Mouse (Mus musculus) spleen, postnatal 10 days (tissue): ENCODE measurements around the gene Ppp2r5c.

ENCODE experiments used
- DNase-seq, 2 experiments: peaks; one replicate each; pipeline ENCODE4 v3.0.0; 2021 to 2022; ENCODE audit warnings: low spot score in 2 of 2

The Ppp2r5c gene

DNA sequence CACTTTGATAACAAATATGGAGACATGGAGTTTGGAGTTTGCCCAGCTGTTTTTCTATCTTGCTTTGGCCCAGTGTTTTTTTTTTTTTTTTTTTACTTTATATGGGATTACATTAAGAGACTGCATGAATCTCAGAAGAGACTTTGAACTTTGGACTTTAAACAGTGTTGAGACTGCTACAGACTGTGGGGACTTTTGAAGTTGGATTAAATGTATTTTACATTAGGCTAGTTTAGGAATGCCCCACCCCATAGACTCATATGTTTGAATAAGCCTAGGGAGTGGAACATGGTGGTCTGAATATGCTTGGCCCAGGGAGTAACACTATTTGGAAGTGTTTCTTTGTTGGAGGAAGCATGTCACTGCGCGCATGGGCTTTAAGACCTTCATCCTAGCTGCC, 4.7 kb upstream of the Ppp2r5c start:
- no peak for DNase-seq

DNA sequence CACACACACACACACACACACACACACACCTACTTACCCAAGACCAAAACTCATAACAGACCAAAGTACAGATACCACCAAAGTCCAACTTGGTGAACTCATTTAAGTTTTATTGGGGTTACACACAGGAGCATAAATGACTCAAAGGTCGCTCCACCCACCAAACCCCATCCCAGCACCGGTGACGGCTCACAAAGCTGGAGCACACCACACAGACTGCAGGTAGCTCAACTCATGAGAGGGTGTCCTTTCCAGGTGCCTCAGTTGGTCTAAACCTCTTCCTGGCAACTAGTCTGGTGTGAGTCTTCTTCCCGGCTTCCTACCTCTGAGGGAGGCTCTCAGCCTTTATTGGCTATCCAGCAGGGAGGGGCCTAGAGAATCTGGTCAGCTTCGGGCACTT, 2.4 kb upstream of the Ppp2r5c start:
- DNase-seq = no peak

DNA sequence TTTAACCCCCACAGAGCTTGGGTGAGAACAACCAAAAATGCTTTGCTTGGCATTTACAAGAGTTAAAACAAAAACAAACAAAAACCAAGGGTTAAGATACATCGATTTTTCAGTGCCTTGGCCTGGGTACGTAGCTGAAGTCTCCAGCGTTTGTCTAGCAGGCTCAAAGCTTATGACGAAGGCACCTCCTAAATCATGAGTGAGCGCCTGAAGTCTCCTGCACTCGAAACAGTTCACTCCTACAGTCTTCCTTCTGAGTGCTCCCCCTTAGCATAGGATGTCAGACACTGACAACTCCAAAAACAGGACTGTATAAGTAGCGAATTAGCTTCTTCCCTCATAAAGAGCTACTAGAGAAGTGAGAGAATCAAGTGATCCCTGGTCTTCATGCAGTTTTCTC, 1.1 kb upstream of the Ppp2r5c start:
- no peak for DNase-seq

DNA sequence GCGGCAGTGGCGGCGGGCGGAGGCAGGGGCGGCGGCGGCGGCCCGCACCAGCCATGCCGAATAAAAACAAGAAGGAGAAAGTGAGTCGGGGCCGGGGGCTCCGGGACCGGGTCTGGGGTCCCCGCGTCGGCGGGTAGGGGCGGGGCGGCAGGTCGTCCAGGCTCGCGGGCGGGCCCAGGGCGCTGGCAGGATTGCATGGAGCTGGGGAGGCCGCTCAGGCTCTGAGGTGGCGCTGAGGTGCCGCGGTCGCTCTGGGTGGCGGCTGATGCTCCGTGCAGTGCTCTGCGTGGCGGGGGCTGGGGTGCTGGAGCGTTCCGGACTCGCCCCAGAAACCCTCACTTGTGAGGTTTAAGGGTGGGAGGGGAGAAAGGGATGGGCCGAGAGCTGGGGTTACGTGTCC, 386 bp downstream of the Ppp2r5c start:
- DNase-seq = peak; percentile 56 to 69

DNA sequence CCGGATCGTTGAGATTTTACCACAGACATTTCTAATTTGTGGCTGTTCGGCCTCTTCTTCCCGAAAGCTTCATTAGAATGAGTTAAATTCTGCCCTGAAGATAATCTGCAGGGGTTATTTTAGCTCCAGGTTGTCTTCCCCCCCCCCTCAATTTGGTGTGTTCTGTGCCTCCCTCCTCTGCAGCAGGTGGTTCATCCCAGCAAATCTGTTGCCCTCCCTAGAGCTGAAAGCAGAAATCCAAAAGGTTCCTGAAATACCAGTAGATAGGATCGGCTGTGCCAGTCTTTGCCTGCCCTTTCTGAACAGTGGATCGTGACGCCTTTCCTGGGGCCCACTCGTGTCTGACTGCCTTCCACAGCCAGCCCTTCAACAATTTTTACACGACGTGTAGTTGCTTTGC, 1.8 kb downstream of the Ppp2r5c start:
- no peak for DNase-seq

DNA sequence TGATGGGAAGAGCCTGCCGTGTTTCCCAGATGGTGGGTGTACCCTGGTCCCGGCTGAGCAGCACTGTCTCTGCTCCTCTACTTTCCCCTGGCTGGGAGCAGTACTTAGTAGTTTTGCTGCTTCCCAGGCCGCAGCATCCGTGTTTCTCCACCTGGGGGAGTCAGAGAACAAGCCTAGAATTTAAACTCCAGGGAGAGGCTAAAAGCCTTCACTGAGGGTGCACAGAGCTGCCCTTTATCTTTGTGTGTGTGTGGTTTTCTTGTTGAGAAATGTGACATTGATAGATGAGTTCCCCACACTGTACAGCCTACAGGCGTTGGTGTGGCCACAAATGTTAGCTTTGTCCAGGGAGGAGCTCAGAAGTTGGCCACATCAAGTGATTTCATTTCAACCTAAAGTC, 7.3 kb downstream of the Ppp2r5c start:
- peak; percentile 42 to 74 for DNase-seq

DNA sequence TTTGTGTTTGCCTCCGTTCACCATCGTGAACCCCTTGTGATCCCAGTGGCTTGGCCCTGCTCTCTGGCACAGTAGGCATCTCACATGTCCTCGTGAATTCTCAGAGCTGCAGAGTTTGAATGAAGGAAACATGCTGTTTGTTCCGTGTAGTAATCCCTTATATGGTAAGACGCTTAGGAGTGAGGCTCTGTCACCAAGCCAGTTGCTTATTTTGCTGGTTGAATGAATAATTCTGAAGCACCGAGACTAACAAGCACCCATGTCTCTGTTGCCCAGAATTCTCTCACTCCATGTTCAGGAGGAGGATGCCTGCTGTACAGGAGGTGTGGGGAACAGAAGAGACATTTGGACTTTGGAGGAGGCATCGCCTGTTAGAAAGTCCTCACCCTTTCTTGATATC, 9.1 kb downstream of the Ppp2r5c start:
- DNase-seq = no peak

DNA sequence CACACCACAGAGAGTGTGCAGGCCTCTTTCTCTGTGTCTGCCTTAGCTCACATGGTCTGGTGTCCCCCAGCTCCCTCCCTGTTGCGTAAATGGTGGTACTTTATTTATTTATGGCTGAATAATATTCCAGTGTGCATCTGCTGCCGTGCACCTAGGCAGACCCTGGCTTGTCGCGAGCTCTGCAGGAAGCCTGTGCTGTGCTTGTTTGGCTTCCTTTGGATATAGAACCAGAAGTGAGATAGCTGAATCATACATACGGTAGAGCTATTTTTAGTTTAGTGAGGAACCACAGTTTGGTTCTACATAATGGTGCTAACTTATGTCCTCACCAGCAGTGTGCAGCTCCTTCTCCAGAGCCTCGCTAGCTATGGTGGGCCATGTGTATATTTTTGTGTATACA, 11.7 kb downstream of the Ppp2r5c start:
- no peak for DNase-seq

DNA sequence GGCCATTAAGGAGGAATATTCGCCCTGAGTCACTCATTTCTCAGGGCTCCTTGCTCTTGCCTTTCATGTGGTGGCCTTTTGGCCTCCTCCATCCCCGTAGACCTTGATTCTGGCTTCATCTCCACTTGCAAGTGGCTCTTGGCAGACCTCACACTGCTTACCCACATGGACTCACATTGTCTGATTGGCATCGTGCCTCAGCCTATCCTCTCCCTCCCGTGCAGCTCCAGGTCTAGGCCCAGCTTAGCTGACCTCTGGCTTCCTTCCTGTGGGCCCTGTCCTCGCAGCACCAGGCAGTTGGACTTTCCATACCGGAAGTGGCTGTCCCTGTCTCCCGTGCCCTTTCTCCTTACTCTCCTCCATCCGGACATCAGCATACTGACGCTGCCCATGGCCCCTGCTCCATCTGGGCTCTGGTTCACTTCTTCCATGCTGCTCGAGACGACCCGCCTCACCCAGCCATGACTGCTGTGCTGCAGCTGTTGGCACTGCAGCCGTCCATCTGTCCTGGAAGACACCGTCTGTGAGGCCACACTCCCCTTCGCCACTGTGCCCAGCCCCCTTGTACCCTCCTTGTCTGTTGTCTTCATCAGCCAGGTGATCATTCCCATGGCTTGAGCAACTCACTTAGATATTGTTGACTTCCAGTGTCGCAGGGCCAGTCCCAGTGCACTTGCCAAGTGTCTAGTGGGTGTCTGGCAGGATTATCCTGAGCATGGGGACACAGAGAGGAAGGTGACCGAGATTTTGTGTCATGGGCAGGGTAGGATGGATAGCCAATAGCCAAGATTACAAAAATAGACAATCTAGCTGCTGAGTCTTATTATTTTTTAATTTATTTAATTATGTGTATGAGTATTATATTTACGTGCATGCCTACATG, 13.7 kb downstream of the Ppp2r5c start:
- no peak for DNase-seq

DNA sequence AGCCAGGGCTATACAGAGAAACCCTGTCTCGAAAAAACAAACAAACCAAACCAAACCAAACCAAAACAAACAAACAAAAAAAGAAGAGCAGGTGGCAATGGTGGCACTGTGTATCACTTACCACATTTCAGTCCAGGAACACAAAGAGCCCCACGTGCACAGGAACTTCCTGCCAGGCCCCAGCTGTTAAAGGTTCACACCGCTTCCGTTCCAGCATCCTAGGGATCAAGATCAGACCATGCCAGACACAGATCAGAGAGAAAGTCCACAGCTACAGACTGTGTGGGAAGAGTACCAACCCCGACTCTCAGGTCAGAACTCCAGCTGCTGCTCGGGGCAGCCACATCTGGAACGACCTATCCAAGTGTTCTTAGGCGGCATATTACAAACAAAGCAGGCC, 16.8 kb downstream of the Ppp2r5c start:
- no peak for DNase-seq

DNA sequence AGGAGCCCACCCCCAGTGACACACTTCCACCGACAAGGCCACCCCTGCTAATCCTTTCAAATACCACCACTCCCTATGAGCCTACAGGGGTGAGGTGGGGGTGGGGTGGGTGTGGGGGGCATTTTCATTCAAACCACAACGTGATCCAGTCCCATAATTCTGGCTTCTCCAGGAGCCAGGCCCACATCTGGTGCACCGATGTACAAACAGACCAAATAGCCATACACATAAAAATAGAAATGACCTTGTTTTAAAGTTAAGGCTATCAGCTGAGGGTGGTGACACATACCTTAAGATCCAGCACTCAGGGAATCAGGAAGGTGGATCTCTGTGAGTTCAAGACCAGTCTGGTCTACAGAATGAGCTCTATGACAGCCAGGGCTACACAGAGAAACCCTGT, 24.5 kb downstream of the Ppp2r5c start:
- no peak for DNase-seq

DNA sequence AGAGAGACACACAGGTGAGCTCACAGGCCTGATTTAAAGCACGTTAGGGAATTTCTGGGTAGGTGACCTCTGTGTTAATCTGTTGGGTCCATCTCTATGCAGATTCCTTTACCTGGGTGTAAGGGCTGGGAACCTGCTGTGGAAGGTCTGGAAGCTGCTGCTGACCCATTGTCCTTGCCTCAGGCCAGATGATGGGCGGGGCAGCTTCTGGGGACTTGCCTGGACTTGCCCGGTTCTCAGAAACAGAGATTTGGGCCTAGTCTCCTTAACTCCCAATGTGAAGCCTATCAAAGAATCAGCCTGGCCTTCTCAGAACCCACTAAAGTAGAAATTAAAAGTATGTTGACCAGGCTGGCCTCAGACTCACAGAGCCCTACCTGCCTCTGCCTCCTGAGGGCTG, 25.3 kb downstream of the Ppp2r5c start:
- no peak for DNase-seq

DNA sequence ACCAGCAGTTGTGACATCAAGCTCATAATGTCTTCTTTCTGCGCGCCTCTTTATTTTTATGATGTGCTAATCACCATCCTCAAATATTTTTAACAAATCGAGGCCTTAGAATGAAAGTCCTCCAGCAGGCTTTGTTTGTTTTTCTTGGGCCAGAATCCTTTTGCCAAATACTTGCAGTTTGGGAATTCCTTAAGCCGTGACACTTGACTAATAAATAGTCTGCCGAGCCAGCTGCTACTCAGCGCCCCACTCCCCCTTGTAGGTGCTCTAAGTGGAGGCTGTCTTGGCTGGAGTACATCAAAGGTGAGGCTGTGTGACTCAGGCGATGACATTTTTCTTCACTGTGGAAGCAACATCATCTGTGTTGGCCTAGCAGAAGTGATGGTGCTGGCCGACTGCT, 27.6 kb downstream of the Ppp2r5c start:
- no peak for DNase-seq

DNA sequence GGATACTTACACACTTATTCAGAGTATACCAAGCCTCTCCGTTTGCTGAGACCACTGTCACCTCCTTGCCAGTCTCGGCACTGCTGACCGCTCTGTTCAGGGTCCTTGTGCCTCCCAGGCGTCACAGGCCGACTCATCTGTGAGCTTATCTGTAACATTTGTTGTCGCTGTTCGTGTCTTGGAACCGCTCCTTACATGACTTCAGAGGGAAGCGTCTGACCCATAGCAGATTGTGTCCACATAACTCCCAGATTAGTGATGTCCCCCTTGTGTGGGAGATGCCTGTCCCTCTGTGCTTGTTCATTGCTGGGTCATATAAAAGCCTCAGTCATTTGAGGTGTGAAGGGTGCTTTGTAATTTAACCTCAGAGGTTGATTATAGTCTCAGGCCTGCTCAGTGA, 29.6 kb downstream of the Ppp2r5c start:
- DNase-seq = no peak

DNA sequence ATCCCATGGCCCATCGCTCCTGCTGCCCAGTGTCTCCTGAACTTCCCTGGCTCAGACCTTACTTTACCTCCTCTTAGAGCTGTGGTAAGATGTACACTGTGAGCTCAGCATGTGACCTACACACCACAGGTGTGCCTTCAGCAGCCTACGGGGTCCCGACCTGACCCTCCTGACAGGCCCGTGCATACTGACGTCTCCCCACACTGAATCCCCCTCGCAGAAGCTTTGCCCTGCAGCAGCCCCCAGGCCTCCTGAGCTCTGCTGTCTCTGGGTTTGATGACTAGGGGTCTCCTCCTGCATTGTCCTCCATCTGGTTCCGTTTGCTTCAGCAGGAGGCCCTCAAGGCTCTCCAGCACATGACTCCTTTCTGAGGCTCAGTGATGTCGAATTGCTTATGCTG, 31.0 kb downstream of the Ppp2r5c start:
- no peak for DNase-seq

DNA sequence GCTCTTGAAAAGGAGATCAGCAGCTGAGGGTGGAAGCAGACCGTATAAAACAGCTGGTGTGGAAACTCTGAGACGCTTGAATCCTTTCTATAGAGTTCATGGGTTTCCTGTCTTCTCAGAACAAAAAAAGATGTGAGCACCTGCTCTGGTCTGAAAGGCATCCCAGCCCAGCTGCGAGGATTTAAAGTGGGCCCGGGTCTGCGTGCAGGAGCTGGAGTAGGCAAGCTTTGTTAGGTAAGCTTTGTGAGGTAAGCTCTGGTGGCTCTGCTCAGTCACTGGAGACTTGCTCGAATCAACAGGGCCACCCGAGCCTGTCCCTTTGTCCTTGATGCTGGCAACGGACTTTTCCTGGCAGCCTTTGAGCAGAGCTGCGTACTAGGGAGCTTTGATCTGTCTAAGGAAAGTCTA, 31.7 kb downstream of the Ppp2r5c start:
- no peak for DNase-seq

DNA sequence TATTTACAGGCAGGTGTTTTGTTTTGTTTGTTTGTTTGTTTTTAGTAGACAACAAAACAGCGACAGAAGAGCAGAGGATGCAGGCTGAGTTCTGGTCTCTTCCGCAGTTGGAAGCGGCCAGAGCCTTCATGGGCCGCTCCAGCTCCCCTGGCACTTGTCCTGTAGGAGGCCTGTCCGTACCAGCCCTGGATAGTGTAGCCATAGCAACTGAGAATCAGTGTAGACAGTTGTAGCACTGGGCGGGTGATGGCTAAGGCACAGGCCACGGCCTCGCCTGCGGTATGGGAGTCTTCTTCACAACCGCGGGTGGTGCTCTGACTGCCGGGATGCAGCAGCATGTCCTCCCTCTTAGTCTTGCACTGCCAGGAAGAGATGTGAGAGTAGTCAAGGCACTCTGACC, 32.3 kb downstream of the Ppp2r5c start:
- DNase-seq = no peak

DNA sequence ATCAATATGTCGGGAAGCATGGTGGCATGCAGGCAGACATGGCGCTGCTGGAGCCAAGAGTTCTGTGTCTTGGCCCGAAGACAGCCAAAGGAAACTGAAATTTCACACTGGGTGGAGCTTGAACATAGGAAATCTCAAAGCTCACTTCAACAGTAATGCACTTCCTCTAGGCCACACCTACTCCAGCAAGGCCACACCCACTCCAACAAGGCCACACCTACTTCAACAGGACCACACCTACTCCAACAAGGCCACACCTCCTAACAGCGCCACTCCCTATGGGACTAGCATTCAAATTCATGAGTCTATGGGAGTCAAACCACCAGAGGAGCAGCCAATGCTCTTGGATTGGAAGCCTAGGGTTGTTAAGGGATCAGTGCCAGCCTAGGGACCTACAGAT, 33.8 kb downstream of the Ppp2r5c start:
- peak in 1 of 2 experiments; percentile 58 for DNase-seq

DNA sequence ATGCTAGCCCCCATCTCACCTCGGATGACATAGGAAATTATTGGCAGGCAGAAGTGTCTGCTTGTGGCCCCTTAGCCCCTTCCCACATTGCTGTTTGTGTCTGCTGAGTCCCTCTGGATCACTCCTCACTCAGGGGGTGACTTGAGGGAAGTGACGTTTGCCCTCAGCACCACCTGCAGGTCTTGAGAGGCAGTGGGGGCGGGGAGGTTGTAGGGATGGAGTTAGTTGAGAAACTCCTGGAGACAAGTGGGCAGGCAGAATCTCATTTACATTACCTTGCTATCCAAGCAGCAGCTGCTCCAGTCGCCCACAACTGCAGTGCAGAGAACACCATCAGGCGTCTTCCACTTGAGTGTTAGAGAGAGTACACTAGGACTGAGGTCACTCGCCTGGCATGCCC, 36.8 kb downstream of the Ppp2r5c start:
- DNase-seq = no peak

DNA sequence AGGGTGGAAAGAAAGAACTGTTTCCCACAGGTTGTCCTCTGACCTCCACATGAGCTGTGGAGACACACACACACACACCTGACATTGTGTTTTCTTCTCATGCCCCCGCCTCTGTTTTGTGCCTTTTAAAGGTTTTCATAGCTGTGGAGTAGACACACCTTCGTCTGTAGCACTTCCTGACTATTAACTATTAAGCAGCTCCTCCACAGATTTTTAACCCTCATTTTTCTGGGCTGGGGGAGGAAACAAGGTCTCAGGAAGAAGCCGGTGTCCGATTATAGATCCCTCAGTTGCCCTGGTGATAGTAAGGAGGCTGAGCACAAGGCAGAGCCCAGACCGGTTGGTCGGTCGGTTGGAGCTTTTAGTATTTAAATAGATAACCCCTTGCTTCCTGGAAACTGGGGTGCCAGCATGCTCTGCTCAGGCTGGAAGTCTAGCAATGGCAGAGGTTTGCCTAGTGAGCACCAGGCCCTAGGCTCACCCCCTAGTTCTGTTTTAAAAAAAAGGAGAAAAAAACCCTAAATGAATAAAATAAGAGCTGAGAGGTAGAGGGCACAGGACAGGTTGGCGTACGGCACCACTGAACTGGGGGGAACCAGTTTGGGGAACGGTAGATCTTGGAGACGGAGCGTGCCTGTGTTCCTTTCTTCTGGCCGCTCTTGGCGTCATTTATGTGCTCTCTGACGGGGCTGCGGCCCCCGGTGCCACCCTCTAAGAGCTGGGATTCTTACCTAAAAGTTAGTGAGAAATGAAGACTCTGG, 38.1 kb downstream of the Ppp2r5c start:
- peak; percentile 43 to 70 for DNase-seq

DNA sequence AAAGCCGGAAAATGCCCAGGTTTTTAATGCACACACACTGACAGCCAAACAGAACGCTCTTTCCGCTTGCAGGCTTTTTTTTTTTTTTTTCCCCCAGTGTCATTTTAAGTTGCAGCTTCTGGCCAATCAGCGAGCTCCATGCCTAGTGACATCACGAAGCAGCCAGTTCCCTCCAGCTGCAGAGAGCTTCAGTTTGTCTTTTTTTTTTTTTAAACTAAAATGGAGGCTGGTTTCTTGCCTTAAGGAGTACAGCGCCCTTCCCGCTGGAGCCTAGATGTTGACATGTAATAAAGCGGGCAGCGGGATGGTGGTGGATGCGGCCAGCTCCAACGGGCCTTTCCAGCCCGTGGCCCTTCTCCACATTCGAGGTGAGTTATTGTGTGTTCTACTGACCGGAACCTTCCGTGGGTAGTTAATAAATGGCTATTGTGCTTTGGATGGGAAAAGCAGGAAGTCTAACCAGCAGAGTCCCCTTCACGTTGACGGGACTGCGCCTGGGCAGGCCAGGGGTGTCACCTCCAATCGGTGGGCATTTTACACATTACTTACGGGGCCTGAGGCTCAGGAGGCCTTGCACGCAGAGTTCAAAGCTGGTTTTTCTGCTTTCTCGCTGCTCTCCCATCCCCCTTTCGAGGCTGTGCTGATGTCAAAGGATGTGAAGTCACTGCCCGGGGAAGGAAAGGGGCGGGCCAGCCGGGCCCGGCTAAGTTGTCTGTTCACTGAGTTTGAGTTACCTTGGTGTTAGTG, 38.8 kb downstream of the Ppp2r5c start:
- peak; percentile 81 to 88 for DNase-seq

DNA sequence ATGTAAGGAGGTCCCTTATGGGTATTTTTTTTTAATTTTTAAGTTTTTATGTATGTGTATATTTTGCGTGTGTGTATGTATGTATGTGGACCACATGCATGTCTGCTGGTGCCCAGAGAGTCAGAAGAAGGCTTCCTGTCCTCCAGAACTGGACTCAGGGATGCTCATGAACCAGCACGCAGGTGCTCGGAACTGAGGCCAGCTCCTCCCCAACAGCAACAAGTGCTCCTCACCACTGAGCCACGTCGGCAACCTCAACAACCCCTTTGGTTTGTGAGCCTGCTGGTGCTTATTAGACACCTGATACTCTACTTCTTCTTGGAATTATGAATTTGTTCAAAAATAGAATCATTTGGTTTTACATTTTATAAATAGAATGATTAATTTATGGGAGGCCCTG, 39.9 kb downstream of the Ppp2r5c start:
- no peak for DNase-seq

DNA sequence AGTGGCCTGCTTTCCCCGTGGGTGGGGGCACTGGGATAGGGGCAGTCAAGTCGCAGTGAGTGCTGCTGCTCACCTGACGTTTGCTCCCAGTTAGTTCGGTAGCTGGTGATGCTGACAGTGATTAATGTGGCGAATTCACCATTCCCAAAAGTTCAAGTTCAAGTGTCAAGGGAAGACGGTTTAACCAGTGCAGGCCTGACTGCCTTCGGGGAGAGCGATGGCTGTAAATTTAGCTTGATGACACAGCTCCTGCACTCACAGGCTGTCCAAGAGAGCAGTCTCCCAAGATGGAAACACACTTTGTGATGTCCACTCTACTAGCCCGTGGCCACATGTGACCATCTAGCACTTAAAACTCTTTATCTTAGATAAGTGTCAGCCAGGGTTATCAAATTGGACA, 41.1 kb downstream of the Ppp2r5c start:
- DNase-seq = no peak
